Mouse (Mus musculus) neural tube, embryonic 11.5 days (tissue): ENCODE data around the gene Srrd. TPM values are rescaled to one million over a fixed set of nuclear protein-coding genes. Genes with fewer than 3 reads are reported as not detected.

Experiments
- ATAC-seq: fragments of 200-750 bp; cut with Nextera tagmentation; 2 replicates; pipeline ENCODE4 v1.8.0; 2017; ENCODE audit warnings: moderate number of reproducible peaks, mild to moderate bottlenecking, moderate TSS enrichment, moderate library complexity; ENCODE audit not compliant: insufficient read depth, low FRiP score, low TSS enrichment
- DNase-seq: peaks from one replicate; pipeline ENCODE4 v3.0.0-alpha.2; 2015; ENCODE audit warnings: low spot score
- H3K27ac ChIP-seq: fragments of 300-500 bp; sonication (generic); 2 replicates; pipeline ENCODE4 v1.5.1; 2014; ENCODE audit warnings: low read depth, mild to moderate bottlenecking, low read length
- H3K27me3 ChIP-seq: fragments of 300-500 bp; sonication (generic); 2 replicates; pipeline ENCODE4 v1.6.1; 2014; ENCODE audit warnings: mild to moderate bottlenecking, low read length, mixed read lengths; ENCODE audit not compliant: control insufficient read depth, insufficient read depth
- H3K36me3 ChIP-seq: fragments of 300-500 bp; sonication (generic); 2 replicates; pipeline ENCODE4 v1.6.1; 2014; ENCODE audit warnings: mild to moderate bottlenecking, low read length, moderate library complexity, mixed read lengths; ENCODE audit not compliant: control insufficient read depth, insufficient read depth
- H3K4me1 ChIP-seq: fragments of 300-500 bp; sonication (generic); 2 replicates; pipeline ENCODE4 v1.6.1; 2014; ENCODE audit warnings: low read length, mixed read lengths; ENCODE audit not compliant: control insufficient read depth, insufficient read depth
- H3K4me2 ChIP-seq: fragments of 300-500 bp; sonication (generic); 2 replicates; pipeline ENCODE4 v1.6.1; 2014; ENCODE audit warnings: low read depth, mild to moderate bottlenecking, moderate library complexity
- H3K4me3 ChIP-seq: fragments of 300-500 bp; sonication (generic); 2 replicates; pipeline ENCODE4 v1.5.1; 2014; ENCODE audit warnings: low read depth, low read length
- H3K9ac ChIP-seq: fragments of 300-500 bp; sonication (generic); 2 replicates; pipeline ENCODE4 v1.6.1; 2014; ENCODE audit warnings: mild to moderate bottlenecking, low read length
- H3K9me3 ChIP-seq: fragments of 300-500 bp; sonication (generic); 2 replicates; pipeline ENCODE4 v1.6.1; 2016; ENCODE audit warnings: low read length; ENCODE audit not compliant: control insufficient read depth
- WGBS: fragments of 180-500 bp; shearing (Covaris S2); extraction: QIAGEN DNeasy Blood & Tissue Kit; methylation state at CpG from one replicate; pipeline ENCODE4 v1.1.7; 2014; 5-methylcytosine and 5-hydroxymethylcytosine counted together
- polyA plus RNA-seq: library from polyadenylated mRNA; unstranded; fragments of >200 nt; fragmentation: Nextera tagmentation; extraction: Ambion mirVana; gene quantifications from 2 replicates; pipeline ENCODE4 v1.2.1, GENCODE M21; 2014

Srrd gene
- polyA plus RNA-seq, 1 experiment from 2014 or later = 64.4 TPM

GRCm38 (mm10) chr5:112298226-112298988 is 44.4 kb downstream of the Srrd start:
- Histone ChIP-seq H3K4me2 (no peak overlapping the region), H3K9me3 (no peaks in the 10 kb centered on the region), H3K9ac (no peak overlapping the region), H3K4me3 (no peak overlapping the region), H3K36me3 (no peaks in the 10 kb centered on the region), H3K4me1 (no peaks in the 10 kb centered on the region), H3K27ac (no peak overlapping the region), H3K27me3 (no peaks in the 10 kb centered on the region)
- ATAC-seq (no peak), DNase-seq (no peak)
- WGBS = 88% methylated on average over 12 of the region's 12 CpGs

- DNase-seq (no peak), ATAC-seq (no peak)
- Histone ChIP-seq H3K4me1 (no peaks in the 10 kb centered on the region), H3K4me3 (no peak overlapping the region), H3K9me3 (no peaks in the 10 kb centered on the region), H3K27ac (no peak overlapping the region), H3K36me3 (no peaks in the 10 kb centered on the region), H3K4me2 (no peak overlapping the region), H3K9ac (no peak overlapping the region), H3K27me3 (no peaks in the 10 kb centered on the region)
- 90% methylated on average over 2 of the region's 2 CpGs for WGBS
These were observed 45.6 kb downstream of the Srrd start for GRCm38 (mm10) chr5:112297257-112297656.

- no peak for ATAC-seq
- Histone ChIP-seq H3K9ac (no peak overlapping the region), H3K27ac (no peak overlapping the region), H3K4me3 (no peak overlapping the region), H3K9me3 (no peaks in the 10 kb centered on the region), H3K36me3 (no peaks in the 10 kb centered on the region), H3K4me1 (no peaks in the 10 kb centered on the region), H3K27me3 (no peaks in the 10 kb centered on the region), H3K4me2 (no peak overlapping the region)
- DNase-seq = no peak
- WGBS = 89% methylated on average over 6 of the region's 6 CpGs
These were observed 46.2 kb downstream of the Srrd start for GRCm38 (mm10) chr5:112296404-112297181.

- Histone ChIP-seq H3K9me3 (no peaks in the 10 kb centered on the region), H3K4me2 (no peak overlapping the region), H3K27me3 (no peaks in the 10 kb centered on the region), H3K27ac (no peak overlapping the region), H3K4me3 (no peak overlapping the region), H3K4me1 (no peaks in the 10 kb centered on the region), H3K36me3 (no peaks in the 10 kb centered on the region), H3K9ac (no peak overlapping the region)
- WGBS = 67% methylated on average over 8 of the region's 8 CpGs
- ATAC-seq = no peak
- no peak for DNase-seq
These were observed 47.3 kb downstream of the Srrd start for GRCm38 (mm10) chr5:112295564-112295963.

- H3K4me3 ChIP-seq = no peak overlapping the region
- 39% methylated on average over 8 of the region's 8 CpGs for WGBS
- H3K4me1 ChIP-seq = no peaks in the 10 kb centered on the region
- H3K27me3 ChIP-seq = no peaks in the 10 kb centered on the region
- H3K4me2 ChIP-seq = no peak overlapping the region
- H3K27ac ChIP-seq = no peak overlapping the region
- H3K36me3 ChIP-seq = no peaks in the 10 kb centered on the region
- H3K9ac ChIP-seq = no peak overlapping the region
- no peak for ATAC-seq
- DNase-seq = no peak
- no peaks in the 10 kb centered on the region for H3K9me3 ChIP-seq
These were observed 47.7 kb downstream of the Srrd start for GRCm38 (mm10) chr5:112295162-112295561.

GRCm38 (mm10) chr5:112294696-112295095 is 48.1 kb downstream of the Srrd start:
- DNase-seq = no peak
- H3K4me1 ChIP-seq = no peaks in the 10 kb centered on the region
- no peak overlapping the region for H3K9ac ChIP-seq
- ATAC-seq = no peak
- no peaks in the 10 kb centered on the region for H3K9me3 ChIP-seq
- no peaks in the 10 kb centered on the region for H3K27me3 ChIP-seq
- no peak overlapping the region for H3K4me2 ChIP-seq
- H3K27ac ChIP-seq = no peak overlapping the region
- no peak overlapping the region for H3K4me3 ChIP-seq
- WGBS = 54% methylated on average over 4 of the region's 4 CpGs
- H3K36me3 ChIP-seq = no peaks in the 10 kb centered on the region

- Histone ChIP-seq H3K27me3 (no peaks in the 10 kb centered on the region), H3K4me1 (no peaks in the 10 kb centered on the region), H3K4me3 (no peak overlapping the region), H3K9ac (no peak overlapping the region), H3K9me3 (no peaks in the 10 kb centered on the region), H3K27ac (no peak overlapping the region), H3K36me3 (no peaks in the 10 kb centered on the region), H3K4me2 (no peak overlapping the region)
- no peak for DNase-seq
- ATAC-seq = no peak
- WGBS = 75% methylated on average over 2 of the region's 2 CpGs
These were observed 49.0 kb downstream of the Srrd start for GRCm38 (mm10) chr5:112293800-112294199.

- Histone ChIP-seq H3K27me3 (no peaks in the 10 kb centered on the region), H3K9ac (no peak overlapping the region), H3K27ac (no peak overlapping the region), H3K36me3 (no peaks in the 10 kb centered on the region), H3K4me2 (no peak overlapping the region), H3K9me3 (no peaks in the 10 kb centered on the region), H3K4me3 (no peak overlapping the region), H3K4me1 (no peaks in the 10 kb centered on the region)
- ATAC-seq (no peak), DNase-seq (no peak)
- 81% methylated on average over 17 of the region's 17 CpGs for WGBS
These were observed 50.4 kb downstream of the Srrd start for GRCm38 (mm10) chr5:112292343-112292980.
